Mouse (Mus musculus) hindbrain, embryonic 13.5 days (tissue): ENCODE data around the gene Marcks. TPM values are rescaled to one million over a fixed set of nuclear protein-coding genes. Genes with fewer than 3 reads are reported as not detected.

Experiments used
- ATAC-seq: fragments of 200-750 bp; cut with Nextera tagmentation; 2 replicates; pipeline ENCODE4 v1.8.0; 2017; ENCODE audit warnings: moderate TSS enrichment; ENCODE audit not compliant: low FRiP score
- H3K27ac ChIP-seq: fragments of 300-500 bp; sonication (generic); 2 replicates; pipeline ENCODE4 v1.5.1; 2015; ENCODE audit warnings: inconsistent platforms, mild to moderate bottlenecking, moderate library complexity
- H3K27me3 ChIP-seq: fragments of 300-500 bp; sonication (generic); 2 replicates; pipeline ENCODE4 v1.6.1; 2015; ENCODE audit warnings: mild to moderate bottlenecking, inconsistent platforms
- H3K36me3 ChIP-seq: fragments of 300-500 bp; sonication (generic); 2 replicates; pipeline ENCODE4 v1.6.1; 2015; ENCODE audit warnings: mild to moderate bottlenecking, inconsistent platforms
- H3K4me1 ChIP-seq: fragments of 300-500 bp; sonication (generic); replicated peaks from 2 replicates; pipeline ENCODE4 v1.6.1; 2015; ENCODE audit warnings: inconsistent platforms
- H3K4me2 ChIP-seq: fragments of 300-500 bp; sonication (generic); 2 replicates; pipeline ENCODE4 v1.6.1; 2015; ENCODE audit warnings: inconsistent platforms, mild to moderate bottlenecking, moderate library complexity
- H3K4me3 ChIP-seq: fragments of 300-500 bp; sonication (generic); 2 replicates; pipeline ENCODE4 v1.5.1; 2015; ENCODE audit warnings: mild to moderate bottlenecking, inconsistent platforms
- H3K9ac ChIP-seq: fragments of 300-500 bp; sonication (generic); 2 replicates; pipeline ENCODE4 v1.6.1; 2015; ENCODE audit warnings: mild to moderate bottlenecking, inconsistent platforms
- H3K9me3 ChIP-seq: fragments of 300-500 bp; sonication (generic); 2 replicates; pipeline ENCODE4 v1.6.1; 2016; ENCODE audit warnings: inconsistent platforms
- WGBS: fragments of 180-500 bp; shearing (Covaris S2); methylation state at CpG from one replicate; pipeline ENCODE4 v1.1.7; 2015; 5-methylcytosine and 5-hydroxymethylcytosine counted together
- polyA plus RNA-seq: library from polyadenylated mRNA; unstranded; fragments of >200 nt; fragmentation: Nextera tagmentation; extraction: Ambion mirVana; gene quantifications from 2 replicates; pipeline ENCODE4 v1.2.1, GENCODE M21; 2015

Marcks gene
- 254 and 257 TPM in 2 replicates for polyA plus RNA-seq

DNA sequence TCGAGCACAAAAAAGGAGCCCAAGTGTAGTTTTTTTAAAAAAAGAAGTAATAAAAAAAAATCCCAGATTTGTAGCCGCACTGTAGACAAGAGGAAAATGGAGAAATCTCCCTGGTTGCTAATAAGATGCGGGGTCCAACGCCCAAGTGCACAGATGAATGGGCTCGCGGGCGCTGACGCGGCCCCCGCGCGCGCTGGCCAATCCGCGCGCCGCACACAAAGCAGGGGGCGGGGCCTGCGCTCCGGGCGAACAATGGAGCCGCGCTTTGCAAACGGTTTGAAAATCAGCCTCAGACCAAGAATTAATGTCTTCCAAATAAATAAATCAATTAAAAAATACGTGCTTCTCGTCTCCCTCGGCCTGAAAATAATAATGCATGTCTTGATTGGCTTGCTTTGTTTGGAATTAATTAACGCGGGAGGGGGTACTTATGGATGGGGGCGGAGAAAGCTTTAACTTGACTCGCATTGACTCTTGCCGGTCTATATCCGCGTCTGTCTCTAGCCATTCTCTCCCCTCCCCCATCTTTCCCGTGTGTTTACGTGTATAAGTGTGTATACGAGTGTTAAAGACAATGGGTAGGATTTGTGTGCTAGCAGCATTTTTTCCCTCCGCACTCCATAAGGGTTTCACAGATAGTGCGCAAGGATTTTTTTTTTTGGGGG lies at the start of gene Marcks:
Marcks (minus strand) TSS at position 143 of the 665 bp plus-strand sequence.
- peak; percentile 72 for ATAC-seq
- H3K36me3 ChIP-seq, result peaks cover 19% of the 10 kb centered on the region

GRCm38 (mm10) chr10:37177071-37177470 lies 38.4 kb upstream of the Marcks start:
- ATAC-seq, result no peak
- Histone ChIP-seq H3K4me3 (no peak overlapping the region), H3K36me3 (no peaks in the 10 kb centered on the region), H3K27ac (no peak overlapping the region), H3K4me2 (no peak overlapping the region), H3K9ac (no peak overlapping the region), H3K27me3 (no peaks in the 10 kb centered on the region), H3K9me3 (no peaks in the 10 kb centered on the region), H3K4me1 (peaks cover 6% of the 10 kb centered on the region)
- WGBS, result 92% methylated on average over 3 of the region's 3 CpGs

More for the DNA sequence above, at the start of gene Marcks:
- Histone ChIP-seq H3K27ac (peak within 1 kb of the TSS; percentile 99), H3K27me3 (no peaks in the 10 kb centered on the region), H3K4me3 (peak within 1 kb of the TSS; percentile 84), H3K9me3 (no peaks in the 10 kb centered on the region), H3K9ac (peak within 1 kb of the TSS; percentile 99), H3K4me1 (peaks cover 16% of the 10 kb centered on the region), H3K4me2 (peak within 1 kb of the TSS; percentile 65)
- under 1% methylated on average over 39 of the region's 39 CpGs for WGBS

GRCm38 (mm10) chr10:37172416-37172950 lies 33.8 kb upstream of the Marcks start:
- Histone ChIP-seq H3K4me3 (no peak overlapping the region), H3K4me1 (peaks cover 20% of the 10 kb centered on the region), H3K4me2 (peak overlapping the region; percentile 29), H3K27me3 (no peaks in the 10 kb centered on the region), H3K9me3 (no peaks in the 10 kb centered on the region), H3K27ac (peak overlapping the region; percentile 53), H3K36me3 (no peaks in the 10 kb centered on the region), H3K9ac (no peak overlapping the region; the same call in 1 of the 2 replicates)
- 54% methylated on average over 8 of the region's 8 CpGs for WGBS
- 0 out of 2 replicates have a peak, but pooled peaks have one; percentile 60 for ATAC-seq

DNA sequence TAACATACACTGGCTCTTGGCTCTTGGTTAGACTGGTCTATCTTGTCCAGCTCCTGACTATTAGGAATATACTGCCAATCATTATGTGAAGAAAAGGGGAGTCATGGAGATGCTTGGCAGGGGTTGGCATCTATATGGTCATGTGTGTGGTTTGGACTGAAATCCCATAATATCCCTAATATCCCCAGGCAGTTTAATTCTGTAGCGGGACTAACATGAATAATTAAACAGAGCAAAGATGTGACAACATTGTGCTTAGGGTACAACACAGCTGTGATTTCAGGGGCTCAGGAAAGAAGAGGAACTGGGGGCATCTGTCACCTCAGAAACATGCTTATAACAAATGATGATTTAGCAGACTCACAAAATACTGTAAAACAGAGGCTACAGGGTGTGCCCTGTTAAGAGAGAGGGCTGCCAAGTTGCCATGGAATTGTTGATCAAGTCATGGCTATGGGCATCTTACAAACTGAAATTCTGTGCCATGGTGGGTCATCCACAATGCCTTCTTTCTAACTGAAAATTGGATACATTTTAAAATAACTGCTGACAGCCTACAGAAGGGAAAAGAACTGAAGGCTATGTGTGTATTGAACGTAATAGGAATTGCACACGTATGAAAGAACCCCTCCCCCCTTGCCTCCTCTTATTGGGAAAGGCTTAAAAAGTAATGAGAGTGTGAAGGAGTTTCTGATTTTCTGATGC lies 33.1 kb upstream of the Marcks start:
- WGBS, result 45% methylated on average over 3 of the region's 3 CpGs
- peak overlapping the region; percentile 53 for H3K27ac ChIP-seq

GRCm38 (mm10) chr10:37170878-37171277 lies 32.2 kb upstream of the Marcks start:
- no peak for ATAC-seq
- Histone ChIP-seq H3K9ac (no peak overlapping the region), H3K27ac (no peak overlapping the region), H3K9me3 (no peaks in the 10 kb centered on the region), H3K4me1 (peaks cover 20% of the 10 kb centered on the region), H3K4me3 (no peak overlapping the region), H3K4me2 (no peak overlapping the region), H3K36me3 (no peaks in the 10 kb centered on the region), H3K27me3 (no peaks in the 10 kb centered on the region)
- 79% methylated on average over 4 of the region's 4 CpGs for WGBS

More for the DNA sequence above, 33.1 kb upstream of the Marcks start:
- Histone ChIP-seq H3K27me3 (no peaks in the 10 kb centered on the region), H3K36me3 (no peaks in the 10 kb centered on the region), H3K9ac (no peak overlapping the region), H3K4me2 (peak overlapping the region; percentile 29), H3K4me1 (peaks cover 20% of the 10 kb centered on the region), H3K4me3 (no peak overlapping the region), H3K9me3 (no peaks in the 10 kb centered on the region)
- ATAC-seq, result peak; percentile 70; the same call in 1 of the 2 replicates

DNA sequence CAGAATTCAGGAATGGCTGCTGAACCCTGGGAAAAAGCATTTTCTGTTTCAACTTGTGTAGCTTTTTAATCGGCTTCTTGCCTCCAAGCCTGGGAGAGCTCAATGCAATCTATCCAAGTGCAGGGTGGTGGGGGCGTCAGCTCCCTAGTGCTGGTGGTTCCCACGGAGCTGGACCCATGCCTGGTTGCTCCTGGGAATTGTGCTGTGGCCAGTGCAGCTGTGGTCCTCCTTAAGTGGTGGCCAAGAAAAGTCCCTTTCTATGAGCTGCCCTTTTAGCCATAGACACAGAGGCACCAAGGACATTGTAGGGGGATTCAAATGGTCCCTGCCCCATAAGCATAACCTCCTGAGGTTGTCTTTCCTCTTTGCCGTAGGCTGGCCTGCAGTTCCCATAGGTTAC lies 31.7 kb upstream of the Marcks start:
- H3K27me3 ChIP-seq, result no peaks in the 10 kb centered on the region

GRCm38 (mm10) chr10:37167527-37167926 lies 28.8 kb upstream of the Marcks start:
- H3K4me1 ChIP-seq, result peaks cover 18% of the 10 kb centered on the region
- 91% methylated on average over 2 of the region's 2 CpGs for WGBS
- no peak overlapping the region for H3K4me2 ChIP-seq
- no peaks in the 10 kb centered on the region for H3K27me3 ChIP-seq
- H3K9ac ChIP-seq, result no peak overlapping the region
- H3K4me3 ChIP-seq, result no peak overlapping the region
- H3K27ac ChIP-seq, result no peak overlapping the region
- no peaks in the 10 kb centered on the region for H3K36me3 ChIP-seq
- no peaks in the 10 kb centered on the region for H3K9me3 ChIP-seq
- ATAC-seq, result no peak

More for the DNA sequence above, 31.7 kb upstream of the Marcks start:
- Histone ChIP-seq H3K27ac (no peak overlapping the region), H3K4me2 (no peak overlapping the region), H3K4me1 (peaks cover 20% of the 10 kb centered on the region), H3K4me3 (no peak overlapping the region), H3K9me3 (no peaks in the 10 kb centered on the region), H3K9ac (no peak overlapping the region), H3K36me3 (no peaks in the 10 kb centered on the region)
- no peak for ATAC-seq
- WGBS, result 87% methylated on average over 4 of the region's 4 CpGs

- no peaks in the 10 kb centered on the region for H3K27me3 ChIP-seq
- no peaks in the 10 kb centered on the region for H3K9me3 ChIP-seq
- no peak overlapping the region for H3K9ac ChIP-seq
- 91% methylated on average over 3 of the region's 3 CpGs for WGBS
- H3K4me1 ChIP-seq, result no peaks in the 10 kb centered on the region
- ATAC-seq, result no peak
- H3K27ac ChIP-seq, result no peak overlapping the region
- no peak overlapping the region for H3K4me2 ChIP-seq
- no peak overlapping the region for H3K4me3 ChIP-seq
- no peaks in the 10 kb centered on the region for H3K36me3 ChIP-seq
These were observed 21.0 kb upstream of the Marcks start for GRCm38 (mm10) chr10:37159731-37160130.

DNA sequence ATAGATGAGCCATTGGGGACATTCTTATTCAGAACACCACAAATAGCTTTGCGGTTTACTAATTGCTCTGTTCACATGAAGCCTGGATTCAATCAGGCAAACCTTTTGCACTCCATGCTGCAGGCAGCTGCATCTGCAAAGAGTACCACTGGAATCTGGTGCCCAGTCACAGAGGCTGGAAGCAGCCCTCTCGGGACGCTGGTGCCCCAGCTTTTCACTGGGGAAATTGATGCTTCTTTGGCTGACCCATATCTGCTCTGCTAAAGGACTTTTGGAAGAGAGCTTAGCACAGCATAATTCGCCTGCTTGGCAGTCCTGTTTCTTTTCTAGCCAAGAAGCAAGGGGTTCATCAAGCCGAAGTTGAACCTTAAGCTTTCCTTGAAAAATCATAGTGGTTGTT lies 18.4 kb upstream of the Marcks start:
- 89% methylated on average over 5 of the region's 5 CpGs for WGBS
- Histone ChIP-seq H3K4me2 (no peak overlapping the region), H3K27me3 (no peaks in the 10 kb centered on the region), H3K9me3 (no peaks in the 10 kb centered on the region), H3K9ac (no peak overlapping the region), H3K4me3 (no peak overlapping the region), H3K36me3 (no peaks in the 10 kb centered on the region), H3K4me1 (no peaks in the 10 kb centered on the region), H3K27ac (no peak overlapping the region)
- ATAC-seq, result no peak

DNA sequence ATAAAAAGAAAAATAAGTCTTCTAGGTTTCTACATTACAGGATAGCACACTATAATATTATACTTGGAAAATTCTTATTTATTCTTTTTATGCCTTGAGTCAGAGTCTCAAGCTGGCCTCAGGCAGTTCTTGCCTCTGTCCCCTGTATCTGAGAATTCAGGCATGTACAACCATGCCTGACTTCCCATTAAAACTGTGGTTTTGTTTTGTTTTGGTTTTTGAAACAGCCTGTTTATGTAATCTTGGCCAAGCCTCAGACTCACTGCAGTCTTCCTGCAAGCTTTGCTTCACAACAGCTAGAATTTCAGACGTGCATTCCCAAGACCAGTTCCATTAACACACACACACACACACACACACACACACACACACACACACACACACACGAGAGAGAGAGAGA lies 16.4 kb upstream of the Marcks start:
- H3K36me3 ChIP-seq, result no peaks in the 10 kb centered on the region
- 61% methylated on average over 1 of the region's 2 CpGs for WGBS
- H3K27ac ChIP-seq, result no peak overlapping the region
- no peak overlapping the region for H3K4me2 ChIP-seq
- no peak overlapping the region for H3K4me3 ChIP-seq
- H3K9me3 ChIP-seq, result no peaks in the 10 kb centered on the region
- no peaks in the 10 kb centered on the region for H3K27me3 ChIP-seq
- H3K9ac ChIP-seq, result no peak overlapping the region
- no peak for ATAC-seq
- H3K4me1 ChIP-seq, result no peaks in the 10 kb centered on the region

DNA sequence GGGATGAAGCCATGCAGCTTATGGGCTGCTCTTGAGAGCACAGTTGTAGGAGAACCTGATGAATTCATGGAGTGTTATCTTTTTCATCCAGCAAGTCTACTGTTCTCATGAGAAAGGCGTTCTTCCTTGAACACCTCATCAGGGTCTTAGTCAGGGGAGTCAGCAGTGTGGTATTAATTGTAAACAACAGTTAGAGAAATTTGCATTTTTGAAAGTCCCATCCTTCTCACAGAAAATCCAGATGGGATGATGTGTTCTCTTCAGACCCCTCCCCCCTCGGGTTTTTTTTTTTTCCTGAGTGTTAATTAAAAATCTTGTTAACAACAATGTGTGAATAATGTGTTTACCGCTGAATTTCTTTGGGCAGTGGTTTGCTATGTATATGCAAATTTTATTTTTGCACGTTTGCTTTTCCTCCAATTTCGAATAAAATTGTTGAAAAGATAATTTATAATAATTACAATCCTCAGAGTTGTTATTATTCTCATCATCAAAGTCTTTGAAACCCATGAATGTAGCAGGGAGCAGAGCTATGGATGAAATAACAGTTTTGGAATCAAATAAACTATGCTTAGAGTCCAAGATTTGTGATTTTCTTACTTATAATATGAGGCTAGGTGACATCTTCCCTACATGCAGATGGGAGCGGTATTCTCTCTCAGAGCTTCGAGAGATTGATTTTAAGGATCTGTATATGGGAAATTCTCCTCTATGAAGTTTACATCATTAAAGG lies 13.0 kb upstream of the Marcks start:
- no peak overlapping the region for H3K9ac ChIP-seq
- no peak overlapping the region for H3K4me2 ChIP-seq
- no peaks in the 10 kb centered on the region for H3K9me3 ChIP-seq
- no peak overlapping the region for H3K27ac ChIP-seq
- no peaks in the 10 kb centered on the region for H3K4me1 ChIP-seq
- ATAC-seq, result no peak
- no peaks in the 10 kb centered on the region for H3K27me3 ChIP-seq
- H3K4me3 ChIP-seq, result no peak overlapping the region
- WGBS, result 90% methylated on average over 7 of the region's 7 CpGs
- no peaks in the 10 kb centered on the region for H3K36me3 ChIP-seq

DNA sequence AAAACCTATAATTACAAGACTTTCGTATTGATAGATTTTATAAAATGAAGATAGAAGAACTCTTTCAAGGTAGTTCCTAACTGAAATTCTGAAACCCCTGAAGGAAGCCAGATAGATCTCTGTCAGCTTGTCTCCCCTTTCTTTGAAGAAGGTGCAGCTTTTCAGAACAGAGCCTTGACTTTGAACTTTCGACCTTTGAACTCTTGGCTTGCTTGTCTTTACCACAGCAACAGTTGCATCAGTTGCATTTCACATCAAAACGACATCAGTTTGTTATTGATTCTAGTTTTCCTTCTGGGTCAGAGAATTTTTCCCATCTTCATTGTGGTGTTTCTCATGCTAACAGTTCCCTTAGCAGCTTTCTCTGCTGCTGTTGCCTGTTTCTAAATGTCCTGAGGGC lies 9.3 kb upstream of the Marcks start:
- Histone ChIP-seq H3K4me2 (no peak overlapping the region), H3K9me3 (no peaks in the 10 kb centered on the region), H3K4me1 (no peaks in the 10 kb centered on the region), H3K27ac (no peak overlapping the region), H3K9ac (no peak overlapping the region), H3K27me3 (no peaks in the 10 kb centered on the region), H3K36me3 (no peaks in the 10 kb centered on the region), H3K4me3 (no peak overlapping the region)
- no peak for ATAC-seq
- 71% methylated on average over 3 of the region's 3 CpGs for WGBS
